Mouse (Mus musculus): Measurements from ENCODE around the gene Stap2.

Gene Stap2

GRCm38 (mm10) chr17:56008356-56009087 lies 3.1 kb upstream of the Stap2 start:
- intact Hi-C loops (cut with DNase I): loop anchor here (2.0 kb wide), 1 partner anchor 32 kb away; no protein-coding TSS in a partner anchor

GRCm38 (mm10) chr17:56007444-56008355 lies 2.3 kb upstream of the Stap2 start:
- intact Hi-C loops (cut with DNase I): loop anchor here (2.0 kb wide), 1 partner anchor 31 kb away; no protein-coding TSS in a partner anchor

- intact Hi-C loops (cut with DNase I): no loop called here
Measured at GRCm38 (mm10) chr17:56006956-56007355, 1.6 kb upstream of the Stap2 start.

- intact Hi-C loops (cut with DNase I): no loop called here
Measured at GRCm38 (mm10) chr17:56003000-56003399, 2.4 kb downstream of the Stap2 start.

GRCm38 (mm10) chr17:55999794-56000499 lies 5.4 kb downstream of the Stap2 start:
- intact Hi-C loops (cut with DNase I): no loop called here

- intact Hi-C loops (cut with DNase I): no loop called here
Measured at GRCm38 (mm10) chr17:55996007-55996406, 9.4 kb downstream of the Stap2 start.

GRCm38 (mm10) chr17:55990278-55990898 lies 15.0 kb downstream of the Stap2 start:
- intact Hi-C loops (cut with DNase I): no loop called here

- intact Hi-C loops (cut with DNase I): no loop called here
Measured at GRCm38 (mm10) chr17:55986030-55986961, 19.1 kb downstream of the Stap2 start, which contains the start of gene Fsd1. Gene Fsd1 (plus strand): TSS chr17:55986509.

GRCm38 (mm10) chr17:55977301-55977700 lies 28.1 kb downstream of the Stap2 start:
- intact Hi-C loops (cut with DNase I): loop anchor here (2.0 kb wide), 1 partner anchor 32 kb away; no protein-coding TSS in a partner anchor

GRCm38 (mm10) chr17:55976255-55976862 lies 29.0 kb downstream of the Stap2 start:
- intact Hi-C loops (cut with DNase I): loop anchor here (2.0 kb wide), 1 partner anchor 32 kb away; no protein-coding TSS in a partner anchor

- intact Hi-C loops (cut with DNase I): no loop called here
Measured at GRCm38 (mm10) chr17:55971453-55971852, 33.9 kb downstream of the Stap2 start.

GRCm38 (mm10) chr17:55969966-55970891 lies 35.2 kb downstream of the Stap2 start, which contains the start of gene Shd:
Gene Shd (plus strand): TSS chr17:55970467.
- intact Hi-C loops (cut with DNase I): no loop called here

- intact Hi-C loops (cut with DNase I): no loop called here
Measured at GRCm38 (mm10) chr17:55969560-55969959, 35.8 kb downstream of the Stap2 start.

- intact Hi-C loops (cut with DNase I): no loop called here
Measured at GRCm38 (mm10) chr17:55968210-55968609, 37.2 kb downstream of the Stap2 start.

GRCm38 (mm10) chr17:55967186-55967585 lies 38.2 kb downstream of the Stap2 start:
- intact Hi-C loops (cut with DNase I): no loop called here

GRCm38 (mm10) chr17:55964996-55965395 lies 40.4 kb downstream of the Stap2 start:
- intact Hi-C loops (cut with DNase I): no loop called here

GRCm38 (mm10) chr17:55964496-55964895 lies 40.9 kb downstream of the Stap2 start:
- intact Hi-C loops (cut with DNase I): no loop called here

- intact Hi-C loops (cut with DNase I): no loop called here
Measured at GRCm38 (mm10) chr17:55963171-55963570, 42.2 kb downstream of the Stap2 start.
